Mouse (Mus musculus) brain, embryonic 14.5 days (tissue): ENCODE data around the gene Tmc7.

Experiments
- CTCF ChIP-seq: fragments of 200-500 bp; IDR thresholded peaks from 2 replicates; pipeline ENCODE4 v1.5.1; 2012; ENCODE audit warnings: inconsistent platforms, mild to moderate bottlenecking, moderate library complexity, borderline replicate concordance; ENCODE audit not compliant: insufficient read depth, insufficient read length; ENCODE audit errors: extremely low read depth
- POLR2A ChIP-seq: fragments of 200-500 bp; IDR thresholded peaks from 2 replicates; pipeline ENCODE4 v1.6.1; 2012; ENCODE audit warnings: mild to moderate bottlenecking, inconsistent platforms, borderline replicate concordance; ENCODE audit not compliant: poor library complexity, insufficient read depth, insufficient read length, severe bottlenecking; ENCODE audit errors: extremely low read depth

GRCm38 (mm10) chr7:118554290-118554689, 30.2 kb downstream of the Tmc7 start:
- TF ChIP-seq POLR2A (no peak), CTCF (no peak)
